Mouse (Mus musculus): ENCODE data around the gene Exosc10.

Exosc10 gene

GRCm38 (mm10) chr4:148558297-148559000 is at the start of gene Exosc10:
Exosc10 (plus strand) TSS chr4:148558429.
- DNase-seq = peak; percentile 92

- DNase-seq = no peak
Measured at GRCm38 (mm10) chr4:148509450-148510084, 48.7 kb upstream of the Exosc10 start.

- no peak for DNase-seq
Measured at GRCm38 (mm10) chr4:148510691-148511090, 47.5 kb upstream of the Exosc10 start.

GRCm38 (mm10) chr4:148511334-148511733 is 46.9 kb upstream of the Exosc10 start:
- no peak for DNase-seq

- DNase-seq = peak; percentile 66
Measured at GRCm38 (mm10) chr4:148513021-148513559, 45.1 kb upstream of the Exosc10 start.

- peak; percentile 69 for DNase-seq
Measured at GRCm38 (mm10) chr4:148515313-148515712, 42.9 kb upstream of the Exosc10 start.

GRCm38 (mm10) chr4:148517809-148518208 is 40.4 kb upstream of the Exosc10 start:
- DNase-seq = peak; percentile 42

GRCm38 (mm10) chr4:148518235-148518795 is 39.9 kb upstream of the Exosc10 start:
- no peak for DNase-seq

- DNase-seq = peak; percentile 33
Measured at GRCm38 (mm10) chr4:148523538-148523937, 34.7 kb upstream of the Exosc10 start.

GRCm38 (mm10) chr4:148527158-148527910 is 30.9 kb upstream of the Exosc10 start:
- no peak for DNase-seq

GRCm38 (mm10) chr4:148530351-148530750 is 27.9 kb upstream of the Exosc10 start:
- DNase-seq = no peak

GRCm38 (mm10) chr4:148530778-148531177 is 27.5 kb upstream of the Exosc10 start:
- no peak for DNase-seq

- no peak for DNase-seq
Measured at GRCm38 (mm10) chr4:148531341-148531740, 26.9 kb upstream of the Exosc10 start.

GRCm38 (mm10) chr4:148532516-148532915 is 25.7 kb upstream of the Exosc10 start:
- no peak for DNase-seq

- no peak for DNase-seq
Measured at GRCm38 (mm10) chr4:148533613-148534328, 24.5 kb upstream of the Exosc10 start.

- DNase-seq = no peak
Measured at GRCm38 (mm10) chr4:148535876-148536275, 22.4 kb upstream of the Exosc10 start.

GRCm38 (mm10) chr4:148549106-148549505 is 9.1 kb upstream of the Exosc10 start:
- no peak for DNase-seq

- no peak for DNase-seq
Measured at GRCm38 (mm10) chr4:148557766-148558165, 463 bp upstream of the Exosc10 start.

- DNase-seq = no peak
Measured at GRCm38 (mm10) chr4:148562676-148563075, 4.4 kb downstream of the Exosc10 start.

GRCm38 (mm10) chr4:148563595-148563994 is 5.4 kb downstream of the Exosc10 start:
- DNase-seq = no peak

- DNase-seq = no peak
Measured at GRCm38 (mm10) chr4:148570138-148570537, 11.9 kb downstream of the Exosc10 start.

GRCm38 (mm10) chr4:148570693-148571295 is 12.6 kb downstream of the Exosc10 start:
- no peak for DNase-seq
